Mouse (Mus musculus) adrenal gland, postnatal 10 days (tissue): ENCODE data around the gene Cdc42bpg. TPM values are rescaled to one million over a fixed set of nuclear protein-coding genes. Genes with fewer than 3 reads are reported as not detected.

Experiments
- DNase-seq: peaks from one replicate; pipeline ENCODE4 v3.0.0; 2021; ENCODE audit warnings: mixed read lengths
- total RNA-seq, 2 experiments: library from RNA; stranded (reverse); gene quantifications; 2 replicates each; pipeline ENCODE4 v1.2.3; 2021

The Cdc42bpg gene
- total RNA-seq, 2 experiments from 2014 or later = 10.3 to 11.6 TPM

- DNase-seq = no peak
Observed at GRCm38 (mm10) chr19:6331178-6331577, 24.9 kb downstream of the Cdc42bpg start.

- DNase-seq = peak; percentile 76
Observed at GRCm38 (mm10) chr19:6331719-6332516, 25.7 kb downstream of the Cdc42bpg start.

- DNase-seq = no peak
Observed at GRCm38 (mm10) chr19:6333761-6334595, 27.7 kb downstream of the Cdc42bpg start.

- DNase-seq = peak; percentile 92
Observed at GRCm38 (mm10) chr19:6334673-6335457, 28.6 kb downstream of the Cdc42bpg start, which contains the start of gene Men1. Gene Men1, plus strand, starts transcription at chr19:6334979.

- peak; percentile 46 for DNase-seq
Observed at GRCm38 (mm10) chr19:6335458-6335827, 29.2 kb downstream of the Cdc42bpg start.

- no peak for DNase-seq
Observed at GRCm38 (mm10) chr19:6336920-6337319, 30.7 kb downstream of the Cdc42bpg start.

- no peak for DNase-seq
Observed at GRCm38 (mm10) chr19:6338171-6338570, 31.9 kb downstream of the Cdc42bpg start.

GRCm38 (mm10) chr19:6338716-6339115 is 32.5 kb downstream of the Cdc42bpg start:
- DNase-seq = no peak

GRCm38 (mm10) chr19:6339191-6339590 is 32.9 kb downstream of the Cdc42bpg start:
- no peak for DNase-seq

GRCm38 (mm10) chr19:6339890-6340504 is 33.7 kb downstream of the Cdc42bpg start:
- peak; percentile 48 for DNase-seq

GRCm38 (mm10) chr19:6340524-6341452 is 34.5 kb downstream of the Cdc42bpg start, which contains the start of gene Map4k2:
Gene Map4k2, plus strand, starts transcription at chr19:6341135.
- peak; percentile 95 for DNase-seq

GRCm38 (mm10) chr19:6341453-6342077 is 35.3 kb downstream of the Cdc42bpg start:
- no peak for DNase-seq

GRCm38 (mm10) chr19:6342276-6342933 is 36.1 kb downstream of the Cdc42bpg start:
- no peak for DNase-seq

GRCm38 (mm10) chr19:6343066-6343925 is 37.0 kb downstream of the Cdc42bpg start:
- no peak for DNase-seq

GRCm38 (mm10) chr19:6343996-6344395 is 37.7 kb downstream of the Cdc42bpg start:
- no peak for DNase-seq

- DNase-seq = no peak
Observed at GRCm38 (mm10) chr19:6346023-6346422, 39.8 kb downstream of the Cdc42bpg start.

- DNase-seq = no peak
Observed at GRCm38 (mm10) chr19:6346661-6347060, 40.4 kb downstream of the Cdc42bpg start.

GRCm38 (mm10) chr19:6347615-6348014 is 41.4 kb downstream of the Cdc42bpg start:
- no peak for DNase-seq

- DNase-seq = no peak
Observed at GRCm38 (mm10) chr19:6348717-6349116, 42.5 kb downstream of the Cdc42bpg start.
